Mouse (Mus musculus) right cerebral cortex, postnatal 4 days (tissue): ENCODE results near the gene Myrf.

Experiments used
- DNase-seq: peaks from one replicate; pipeline ENCODE4 v3.0.0-alpha.2; 2022

Gene Myrf

GRCm38 (mm10) chr19:10203848-10204615 lies 36.5 kb downstream of the Myrf start, which contains the start of the genes Tmem258 and Fen1:
Tmem258 (plus strand) TSS chr19:10204014.
Fen1 (minus strand) TSS chr19:10204169.
- DNase-seq, result peak; percentile 91

- no peak for DNase-seq
Observed at GRCm38 (mm10) chr19:10203146-10203847, 37.3 kb downstream of the Myrf start.

- DNase-seq, result peak; percentile 94
Observed at GRCm38 (mm10) chr19:10198723-10199122, 41.8 kb downstream of the Myrf start.

- no peak for DNase-seq
Observed at GRCm38 (mm10) chr19:10198286-10198685, 42.3 kb downstream of the Myrf start.

- DNase-seq, result no peak
Observed at GRCm38 (mm10) chr19:10197130-10197529, 43.4 kb downstream of the Myrf start.

DNA sequence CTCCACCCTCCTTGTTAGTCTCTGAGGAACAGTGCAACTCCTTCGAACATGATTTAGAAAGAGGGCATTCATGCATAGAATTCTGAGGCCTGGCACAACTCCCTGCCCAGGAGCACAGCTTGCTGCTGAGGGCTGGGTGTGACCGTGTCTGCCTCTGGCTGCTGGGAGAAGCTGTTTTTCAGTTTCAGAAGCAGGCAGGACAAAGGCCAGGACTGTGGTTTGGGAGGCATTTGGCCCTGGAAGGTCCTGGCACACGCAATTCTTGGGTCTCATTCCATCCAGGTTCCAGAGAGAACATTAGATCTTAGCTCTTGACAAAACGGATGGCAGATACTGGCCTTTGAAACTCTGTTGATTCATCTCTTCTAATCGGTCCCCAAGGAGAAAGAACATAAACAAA lies 45.3 kb downstream of the Myrf start:
- no peak for DNase-seq

GRCm38 (mm10) chr19:10194337-10194736 lies 46.2 kb downstream of the Myrf start:
- no peak for DNase-seq

DNA sequence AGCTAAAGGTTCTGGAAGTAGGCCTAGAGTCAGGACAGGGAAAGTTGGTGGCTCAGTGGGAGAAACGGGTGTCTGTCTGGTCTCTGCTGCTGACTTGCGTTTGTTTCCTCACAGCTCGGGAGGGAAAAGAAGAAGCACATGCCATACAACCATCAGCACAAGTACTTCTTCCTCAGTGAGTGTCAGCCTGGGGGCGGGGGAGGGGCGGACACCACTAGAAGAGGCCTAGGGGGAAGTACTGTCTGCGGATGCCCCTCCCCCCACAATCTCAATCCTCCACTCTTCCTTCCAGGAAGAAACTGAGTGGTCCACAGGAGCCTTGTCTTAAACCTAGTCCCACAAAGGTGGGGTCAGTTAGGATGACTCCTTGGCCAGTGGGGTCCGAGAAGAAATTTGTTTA lies 49.2 kb downstream of the Myrf start:
- peak; percentile 47 for DNase-seq

DNA sequence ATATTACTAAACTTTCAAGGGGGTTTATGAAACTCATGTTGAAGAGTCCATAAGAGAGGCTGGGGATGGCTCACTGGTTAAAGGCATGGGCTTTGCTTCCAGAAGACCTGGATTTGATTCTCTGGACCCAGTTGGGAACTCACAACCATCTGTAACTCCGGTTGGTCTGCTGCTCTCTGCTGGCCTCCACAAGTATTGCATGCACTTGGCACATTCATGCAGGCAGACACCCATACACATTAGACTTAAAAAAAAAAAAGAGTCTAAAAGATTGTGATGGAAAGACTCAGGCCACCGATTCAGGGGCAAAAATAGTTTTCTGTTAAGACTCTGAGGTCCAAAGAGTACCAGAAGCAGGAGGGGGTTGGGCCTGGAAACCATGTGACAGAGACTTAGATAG lies 49.8 kb downstream of the Myrf start:
- DNase-seq, result peak; percentile 83

- no peak for DNase-seq
Observed at GRCm38 (mm10) chr19:10189940-10190339, 50.6 kb downstream of the Myrf start.

GRCm38 (mm10) chr19:10189022-10189421 lies 51.5 kb downstream of the Myrf start:
- no peak for DNase-seq

- DNase-seq, result peak; percentile 63
Observed at GRCm38 (mm10) chr19:10188281-10188811, 52.2 kb downstream of the Myrf start.

DNA sequence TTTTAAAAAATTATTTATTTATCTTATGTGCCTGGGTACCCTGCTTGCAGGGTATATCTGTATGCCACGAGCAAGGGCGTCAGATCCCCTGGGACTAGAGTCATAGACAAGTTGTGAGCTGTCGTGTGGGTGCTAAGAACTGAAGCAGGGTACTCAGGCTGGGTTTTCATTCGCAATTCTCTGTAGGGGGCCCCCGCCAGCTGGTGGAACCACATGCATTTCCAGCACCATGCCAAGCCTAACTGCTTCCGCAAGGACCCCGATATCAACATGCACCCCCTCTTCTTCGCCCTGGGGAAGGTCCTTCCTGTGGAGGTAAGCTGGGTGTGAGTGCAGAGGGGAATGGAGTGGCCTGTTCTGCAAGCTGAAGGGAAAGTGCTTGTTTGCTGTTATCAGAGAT lies 54.0 kb downstream of the Myrf start:
- DNase-seq, result no peak

DNA sequence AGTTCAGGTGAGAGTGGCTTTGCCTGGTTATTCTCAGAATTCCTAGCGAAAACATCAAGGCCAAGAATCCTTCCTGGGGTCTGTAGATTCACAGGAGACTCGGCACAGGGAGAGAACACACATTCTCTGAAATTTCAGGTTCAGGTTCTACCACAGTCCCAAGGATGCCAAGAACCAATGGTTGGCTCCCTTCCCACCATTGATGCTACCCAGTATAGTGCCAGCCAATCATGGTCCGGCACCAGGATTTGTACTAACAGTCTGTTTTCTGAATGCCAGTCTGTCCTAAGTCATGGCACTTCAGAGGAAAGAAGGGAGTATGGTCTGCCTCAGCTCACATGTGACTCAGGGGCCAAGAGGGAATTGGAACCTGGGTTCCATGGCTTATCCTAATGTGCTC lies 54.7 kb downstream of the Myrf start:
- DNase-seq, result no peak

DNA sequence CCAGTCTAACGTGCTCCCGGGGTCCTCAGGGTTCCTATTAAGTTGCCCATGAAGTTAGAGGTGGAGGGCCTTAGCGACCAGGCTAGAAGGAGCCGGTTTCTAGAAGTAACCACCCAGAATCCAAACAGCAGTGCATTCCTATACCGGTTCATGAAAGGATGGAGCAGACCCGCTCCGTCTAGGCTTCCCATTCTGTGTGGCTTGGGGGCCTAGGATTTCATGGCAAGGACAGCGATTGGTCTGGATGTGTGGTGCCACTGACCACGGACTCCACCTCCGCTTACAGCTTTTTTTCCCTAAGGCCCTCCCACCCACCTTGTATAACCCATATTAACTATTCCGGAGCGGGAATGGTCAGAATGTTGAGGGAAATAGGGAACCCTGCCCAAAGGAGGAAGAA lies 56.5 kb downstream of the Myrf start:
- DNase-seq, result peak; percentile 49

- DNase-seq, result peak; percentile 62
Observed at GRCm38 (mm10) chr19:10183299-10183983, 57.1 kb downstream of the Myrf start.

GRCm38 (mm10) chr19:10182670-10183298 lies 57.8 kb downstream of the Myrf start, which contains the start of gene Fads1:
Fads1 (plus strand) TSS chr19:10182888.
- DNase-seq, result peak; percentile 93

DNA sequence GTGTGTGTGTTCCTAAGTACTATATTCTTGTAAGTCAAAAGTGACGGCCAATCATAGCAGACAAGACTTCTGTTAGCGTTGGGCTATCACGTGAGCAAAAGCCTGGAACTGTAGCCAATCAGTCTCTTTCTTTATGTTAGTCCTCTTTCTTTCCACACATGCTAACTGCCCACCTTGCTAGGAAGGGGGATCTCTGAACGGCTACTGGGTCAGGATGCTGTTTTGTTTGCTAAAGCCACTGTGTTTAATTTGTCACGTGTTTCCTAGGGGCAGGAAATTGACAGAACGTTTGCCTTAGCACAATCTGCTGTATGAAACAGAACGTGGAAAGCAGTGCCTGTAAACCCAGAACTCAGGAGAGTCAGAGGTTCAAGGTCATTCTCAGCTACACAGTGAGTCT lies 58.4 kb downstream of the Myrf start:
- DNase-seq, result no peak

- peak; percentile 44 for DNase-seq
Observed at GRCm38 (mm10) chr19:10181225-10181624, 59.3 kb downstream of the Myrf start.

DNA sequence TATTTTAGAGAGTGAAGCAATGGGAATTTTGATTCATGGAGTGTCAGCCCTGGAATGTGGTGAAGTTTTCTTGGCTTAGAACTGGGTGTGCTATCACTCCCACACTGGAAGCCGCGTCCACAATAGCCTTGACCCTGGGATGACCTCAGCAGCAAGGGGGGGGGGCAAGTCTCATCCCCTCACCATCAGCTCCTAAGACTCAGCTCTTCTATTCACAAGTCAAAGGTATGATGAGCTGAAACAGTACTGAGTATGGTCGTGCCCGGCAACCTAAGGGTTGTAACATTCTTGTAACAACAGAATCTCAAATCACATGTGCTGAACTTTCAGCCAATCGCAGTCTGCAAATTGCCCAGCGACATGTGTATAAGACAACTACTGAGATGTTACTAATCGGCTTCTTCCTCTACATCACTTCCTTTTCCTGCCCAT lies 63.6 kb downstream of the Myrf start:
- no peak for DNase-seq

DNA sequence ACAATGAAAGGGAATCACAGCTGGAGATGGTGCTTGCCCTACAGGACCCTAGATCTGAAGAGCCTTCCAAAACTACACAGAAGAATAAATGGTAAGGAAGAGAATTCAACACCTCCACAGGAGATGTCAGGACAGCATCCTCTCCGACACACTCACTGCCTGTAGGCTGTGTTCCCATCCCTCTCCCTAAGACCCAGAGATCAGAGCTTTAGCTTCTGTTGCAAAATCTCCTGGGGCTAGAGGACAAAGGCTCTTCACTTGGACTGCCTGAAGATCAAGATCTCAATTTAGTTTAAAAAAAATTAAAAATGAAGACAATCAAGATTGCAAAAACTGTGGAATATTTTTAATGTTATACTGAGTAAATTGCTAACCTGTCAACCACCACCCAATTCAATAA lies 64.1 kb downstream of the Myrf start:
- DNase-seq, result no peak

DNA sequence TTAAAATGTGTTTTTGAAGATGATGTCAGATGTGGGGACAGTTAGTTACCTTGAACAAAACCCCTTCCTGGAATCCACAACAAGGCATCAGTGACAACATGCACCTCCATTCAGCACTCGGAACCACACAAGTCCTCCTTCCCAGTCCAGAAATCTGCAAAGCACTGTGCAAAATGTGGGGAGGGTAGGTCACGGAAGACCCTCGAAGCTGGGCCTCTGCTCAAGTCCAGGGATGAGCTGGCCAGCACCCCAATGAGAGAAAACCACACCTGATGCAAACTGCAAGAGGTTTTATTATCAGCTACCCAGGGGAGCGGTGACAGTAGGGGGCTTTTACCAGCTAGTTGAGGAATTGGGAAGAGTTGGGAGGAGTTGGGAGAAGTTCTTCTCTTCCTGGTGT lies 65.6 kb downstream of the Myrf start:
- DNase-seq, result no peak
